Mouse (Mus musculus) layer of hippocampus, postnatal 14 days (tissue): ENCODE measurements around the gene Hoxc11. TPM values are rescaled to one million over a fixed set of nuclear protein-coding genes. Genes with fewer than 3 reads are reported as not detected.

Source experiments
- DNase-seq, 2 experiments: peaks; one replicate each; pipeline ENCODE4 v3.0.0; 2021 to 2022; ENCODE audit warnings: low spot score in 2 of 2, mixed read lengths in 1 of 2
- total RNA-seq, 2 experiments: library from RNA; stranded (reverse); gene quantifications; 2 replicates each; pipeline ENCODE4 v1.2.3; 2021

Gene Hoxc11
- total RNA-seq, 2 experiments from 2014 or later: not detected

DNA sequence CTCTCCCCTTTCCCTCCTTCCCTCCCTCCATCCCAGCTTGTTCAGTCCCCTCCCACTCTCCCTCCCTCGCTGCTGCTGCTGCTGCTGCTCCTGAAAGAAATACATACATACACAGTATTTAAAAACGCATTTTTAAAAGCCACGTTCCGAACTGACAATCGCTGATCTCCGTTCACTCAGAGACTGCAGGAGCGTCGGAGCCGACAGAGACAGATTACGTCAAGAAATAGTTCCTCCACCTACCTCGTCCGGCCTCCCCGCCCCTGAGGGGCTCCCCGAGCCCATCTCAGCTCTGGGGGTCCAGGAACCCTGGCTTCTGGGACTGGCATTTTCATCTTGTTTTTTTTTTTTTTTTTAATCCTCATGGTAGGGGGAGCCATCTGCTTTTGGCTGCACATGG is 26.7 kb downstream of the Hoxc11 start:
- DNase-seq: no peak

- no peak for DNase-seq
These were observed 27.4 kb downstream of the Hoxc11 start for GRCm38 (mm10) chr15:102981379-102982288.

DNA sequence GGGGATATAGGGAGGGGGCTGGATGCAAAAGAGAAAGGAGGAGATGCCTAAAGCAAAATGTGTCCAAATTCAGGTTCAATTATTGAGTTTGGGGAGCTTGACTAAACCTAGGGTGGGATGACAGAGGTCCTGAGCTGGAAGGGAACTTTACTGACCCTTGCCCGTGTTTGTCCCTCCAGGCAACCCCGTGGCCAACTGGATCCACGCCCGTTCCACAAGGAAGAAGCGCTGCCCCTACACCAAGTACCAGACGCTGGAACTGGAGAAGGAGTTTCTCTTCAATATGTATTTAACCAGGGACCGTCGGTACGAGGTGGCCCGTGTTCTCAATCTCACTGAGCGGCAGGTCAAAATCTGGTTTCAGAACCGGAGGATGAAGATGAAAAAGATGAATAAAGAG is 29.5 kb downstream of the Hoxc11 start:
- DNase-seq: no peak

GRCm38 (mm10) chr15:102984521-102984920 is 30.3 kb downstream of the Hoxc11 start:
- no peak for DNase-seq

GRCm38 (mm10) chr15:102984925-102985324 is 30.7 kb downstream of the Hoxc11 start:
- DNase-seq: no peak

DNA sequence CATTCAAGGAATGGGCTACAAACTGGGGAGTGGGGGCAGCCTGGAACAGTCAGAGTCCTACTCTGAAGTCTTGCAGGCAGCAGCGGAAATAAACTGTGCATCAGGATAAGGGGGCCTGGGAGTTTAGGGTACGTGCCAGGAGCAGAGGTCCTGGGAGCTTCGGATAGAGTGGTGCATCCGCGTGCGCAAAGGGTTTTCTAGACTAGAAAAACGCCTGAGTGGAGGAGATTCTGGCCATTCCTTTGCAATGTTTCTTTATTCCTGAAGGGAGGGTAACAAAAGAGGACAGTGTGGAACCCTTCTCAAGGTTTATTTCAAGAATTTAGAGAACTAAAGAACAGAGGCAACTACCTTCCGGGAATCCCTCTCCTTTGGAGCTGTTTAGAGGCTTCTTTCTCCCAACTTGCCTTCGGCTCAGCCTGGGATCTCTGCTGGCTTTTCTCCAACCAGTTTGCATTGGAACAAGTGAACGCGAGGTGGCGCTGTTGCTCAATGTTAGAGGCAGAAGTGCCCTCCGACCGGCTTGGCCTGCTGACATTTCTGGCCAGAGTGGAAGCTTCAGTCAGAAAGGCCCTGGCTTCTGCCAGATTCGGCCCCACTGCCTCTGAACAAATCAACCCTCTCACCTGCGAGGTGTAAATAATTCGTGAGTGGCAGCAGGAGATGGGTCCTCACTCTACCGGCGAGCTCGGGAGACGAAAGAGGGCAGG is 33.1 kb downstream of the Hoxc11 start:
- peak; percentile 79 to 88 for DNase-seq

DNA sequence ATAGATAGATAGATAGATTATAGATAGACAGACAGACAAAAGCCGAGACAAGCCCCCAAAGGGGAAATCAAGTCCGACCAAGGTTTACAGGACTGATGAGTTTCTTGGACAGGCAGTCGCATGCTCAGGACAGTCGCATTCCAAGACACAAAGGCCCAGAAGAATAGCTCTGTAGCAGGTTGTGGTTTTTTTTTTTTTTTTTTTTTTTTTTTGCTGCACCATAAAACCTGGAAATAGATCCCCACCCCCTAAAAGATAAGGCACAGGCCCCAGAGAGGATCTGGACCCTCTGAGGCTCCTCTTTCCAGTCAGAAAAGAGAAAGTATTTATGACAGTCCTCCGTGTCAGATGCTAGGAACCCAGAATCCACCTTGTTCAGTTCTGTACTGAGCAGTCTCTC is 33.9 kb downstream of the Hoxc11 start:
- no peak for DNase-seq

DNA sequence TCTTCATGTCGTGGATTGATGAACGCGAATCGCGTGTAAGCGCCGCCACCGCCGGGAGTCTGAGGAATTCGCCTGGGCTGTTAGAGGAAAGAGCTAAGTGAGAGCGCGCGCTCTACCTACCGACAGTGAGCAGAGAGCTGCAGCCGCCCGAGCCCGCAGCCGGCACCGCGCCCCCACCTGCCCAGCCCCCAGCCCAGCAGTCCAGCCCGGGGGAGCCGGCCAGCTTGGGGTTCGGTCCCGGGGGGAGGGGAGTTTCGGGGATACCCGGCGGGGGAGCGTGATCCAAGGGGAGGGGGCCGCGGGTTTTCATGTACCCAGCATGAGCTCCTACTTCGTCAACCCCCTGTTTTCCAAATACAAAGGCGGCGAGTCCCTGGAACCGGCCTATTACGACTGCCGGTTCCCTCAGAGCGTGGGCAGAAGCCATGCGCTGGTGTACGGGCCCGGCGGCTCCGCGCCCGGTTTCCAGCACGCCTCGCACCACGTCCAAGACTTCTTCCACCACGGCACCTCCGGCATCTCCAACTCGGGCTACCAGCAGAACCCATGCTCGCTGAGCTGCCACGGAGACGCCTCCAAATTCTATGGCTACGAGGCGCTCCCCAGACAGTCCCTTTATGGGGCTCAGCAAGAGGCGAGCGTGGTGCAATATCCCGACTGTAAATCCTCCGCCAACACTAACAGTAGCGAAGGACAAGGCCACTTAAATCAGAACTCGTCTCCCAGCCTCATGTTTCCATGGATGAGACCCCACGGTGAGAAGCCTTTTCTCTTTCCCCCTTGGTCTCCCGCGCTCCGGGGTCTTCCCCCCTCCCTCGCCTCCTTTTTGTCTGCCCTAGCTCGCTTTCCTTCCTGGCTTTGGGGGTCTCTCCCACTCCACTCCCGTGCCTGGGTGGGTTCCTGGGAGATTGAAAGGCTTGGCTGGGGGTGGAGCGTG is 36.5 kb downstream of the Hoxc11 start, which contains the start of gene Hoxc8:
Gene Hoxc8 (plus strand): TSS at position 147 of the 937 bp plus-strand sequence.
- DNase-seq: no peak

GRCm38 (mm10) chr15:102991782-102992181 is 37.6 kb downstream of the Hoxc11 start:
- no peak for DNase-seq

GRCm38 (mm10) chr15:102992206-102992605 is 38.0 kb downstream of the Hoxc11 start:
- DNase-seq: no peak

DNA sequence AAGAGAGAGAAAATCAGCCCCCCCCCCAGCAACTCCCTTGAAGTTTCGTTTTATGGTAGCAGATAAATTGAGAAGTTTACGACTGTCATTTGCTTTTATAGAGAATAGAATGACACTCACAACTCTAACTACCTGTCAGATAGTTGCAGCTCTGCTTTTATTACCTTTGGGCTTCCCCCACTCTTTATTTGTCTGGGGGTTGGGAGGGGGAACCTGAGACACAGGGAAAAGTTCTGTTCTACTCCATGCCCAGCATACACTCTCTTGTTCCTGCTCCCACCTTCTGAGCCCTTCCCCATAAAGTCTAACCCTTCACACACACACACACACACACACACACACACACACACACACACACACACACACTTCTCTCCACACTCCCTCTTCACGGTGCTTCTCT is 38.6 kb downstream of the Hoxc11 start:
- DNase-seq: no peak

- DNase-seq: no peak
These were observed 42.3 kb downstream of the Hoxc11 start for GRCm38 (mm10) chr15:102996548-102996947.

DNA sequence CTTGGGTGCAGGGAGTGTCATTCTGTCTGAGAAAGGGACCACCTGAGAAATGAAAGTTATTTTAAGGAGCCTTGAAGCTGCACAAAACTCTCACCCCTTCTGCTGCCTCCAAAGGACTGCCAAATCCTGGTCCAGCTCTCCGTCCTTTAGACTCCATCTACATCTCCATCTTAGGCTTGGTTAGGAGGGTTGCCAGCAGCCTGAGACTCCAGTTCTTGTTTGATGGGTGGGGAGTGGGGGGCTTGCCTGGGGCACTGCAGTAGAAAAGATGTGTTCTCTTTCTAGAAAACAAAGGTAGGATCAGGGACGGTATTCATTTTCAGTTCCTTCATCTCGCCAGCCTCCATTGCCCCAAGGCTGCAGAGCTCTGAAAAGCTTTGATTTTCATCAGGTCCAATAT is 43.2 kb downstream of the Hoxc11 start:
- no peak for DNase-seq

DNA sequence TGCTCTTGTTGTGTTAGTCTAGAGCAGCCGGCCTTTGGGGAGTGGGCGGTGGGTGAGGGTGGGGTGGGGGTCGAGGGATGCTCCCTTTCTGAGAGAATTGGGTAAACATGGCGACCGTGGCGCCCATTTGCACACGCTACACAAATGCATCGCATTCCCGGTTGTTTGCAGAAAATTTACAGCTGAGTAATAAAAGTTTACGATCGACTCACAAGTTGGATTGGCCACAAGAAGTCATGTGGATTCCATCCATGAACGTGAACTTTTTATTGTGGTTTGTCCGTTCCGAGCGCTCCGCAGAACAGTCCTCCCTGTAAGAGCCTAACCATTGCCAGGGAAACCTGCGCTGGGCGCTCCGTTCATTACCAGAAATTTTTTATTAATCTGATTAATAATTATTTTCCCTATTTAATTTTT is 43.7 kb downstream of the Hoxc11 start, which contains the start of gene Hoxc6:
Gene Hoxc6 (plus strand): TSS at position 319 of the 417 bp plus-strand sequence.
- no peak for DNase-seq

DNA sequence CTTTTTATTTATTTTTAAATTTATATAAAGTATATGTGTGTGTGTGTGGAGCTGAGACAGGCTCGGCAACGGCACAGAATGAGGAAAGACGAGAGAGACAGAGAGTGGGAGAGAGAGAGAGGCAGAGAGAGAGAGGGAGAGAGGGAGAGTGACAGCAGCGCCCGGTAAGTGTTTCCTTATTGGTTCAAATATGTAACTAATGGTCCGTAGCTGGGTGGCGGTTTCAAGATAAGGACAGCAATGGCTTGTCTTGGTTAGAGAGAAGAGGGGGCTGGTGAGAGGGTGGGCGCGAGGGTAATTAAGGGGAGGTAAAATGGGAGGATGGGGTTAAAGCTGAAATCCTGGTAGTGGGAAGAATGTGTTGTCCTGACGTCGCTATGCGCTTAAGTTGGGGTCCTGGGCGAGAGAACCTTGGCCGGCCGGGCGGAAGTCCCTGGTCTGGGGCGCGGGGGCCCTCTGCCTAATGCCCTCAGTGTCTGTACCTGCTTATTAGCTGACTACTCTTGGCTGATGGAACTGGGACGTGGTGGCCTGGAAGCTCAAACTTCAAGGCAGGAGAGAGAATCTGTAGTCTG is 44.5 kb downstream of the Hoxc11 start:
- DNase-seq: no peak

GRCm38 (mm10) chr15:102999183-102999831 is 45.1 kb downstream of the Hoxc11 start:
- peak in 1 of 2 experiments; percentile 47 for DNase-seq

DNA sequence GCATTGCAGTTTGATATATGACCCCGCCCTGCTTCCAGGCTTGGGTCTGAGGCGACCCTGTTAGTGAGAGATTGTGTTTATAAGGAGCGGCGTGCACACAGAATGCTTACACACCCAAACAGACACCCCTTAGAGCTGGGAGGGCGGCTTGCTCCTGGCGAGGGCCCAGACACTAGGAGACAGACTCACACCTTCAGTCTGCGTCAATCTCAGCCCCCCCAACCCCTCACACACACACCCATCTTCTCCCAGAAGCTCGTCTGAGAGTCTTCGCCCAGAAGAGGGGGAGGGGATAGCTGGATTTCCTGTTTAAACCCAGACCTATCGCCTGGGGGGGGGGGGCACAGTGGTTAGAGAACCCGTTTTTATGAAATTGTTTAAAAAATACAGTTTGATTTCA is 45.7 kb downstream of the Hoxc11 start:
- no peak for DNase-seq

DNA sequence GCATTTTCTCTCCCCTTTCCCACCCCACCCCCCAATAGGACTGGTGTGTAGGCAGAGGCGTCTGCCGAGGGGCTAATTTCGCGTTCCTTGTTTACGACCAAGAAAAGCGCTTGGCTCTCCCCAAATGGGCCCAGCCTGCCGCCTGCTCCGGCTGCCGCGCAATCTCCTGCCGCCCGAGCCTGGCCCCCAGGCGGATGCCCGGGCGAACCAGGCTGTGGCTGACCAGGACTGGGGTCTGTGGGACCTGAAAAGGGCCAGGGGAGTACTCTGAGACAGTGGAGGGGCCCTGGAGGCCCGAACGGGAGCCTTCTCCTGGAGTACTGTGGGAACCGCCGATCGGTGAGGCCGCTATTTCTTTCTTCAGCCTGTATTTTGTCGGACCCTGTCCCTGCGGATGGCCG is 46.3 kb downstream of the Hoxc11 start:
- no peak for DNase-seq

DNA sequence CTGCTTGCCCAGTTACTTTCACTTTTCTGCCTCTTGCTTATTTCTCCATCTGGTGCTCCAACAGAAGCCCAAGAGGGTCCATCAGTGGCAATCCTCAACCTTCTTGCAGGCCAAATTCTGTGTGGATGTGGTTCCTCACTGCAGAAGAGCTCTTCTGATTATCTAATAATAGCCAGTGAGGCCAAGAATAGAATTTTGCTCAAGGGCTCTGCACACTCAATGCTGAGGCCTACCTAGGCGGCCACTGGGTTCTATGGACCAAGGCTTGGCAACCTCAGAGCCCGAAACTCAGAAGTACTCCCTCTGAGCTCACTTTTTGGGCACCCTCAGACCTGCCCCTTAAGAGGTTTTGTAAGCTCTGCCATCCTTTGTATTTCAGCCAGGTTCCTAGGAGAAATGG is 47.1 kb downstream of the Hoxc11 start:
- no peak for DNase-seq

DNA sequence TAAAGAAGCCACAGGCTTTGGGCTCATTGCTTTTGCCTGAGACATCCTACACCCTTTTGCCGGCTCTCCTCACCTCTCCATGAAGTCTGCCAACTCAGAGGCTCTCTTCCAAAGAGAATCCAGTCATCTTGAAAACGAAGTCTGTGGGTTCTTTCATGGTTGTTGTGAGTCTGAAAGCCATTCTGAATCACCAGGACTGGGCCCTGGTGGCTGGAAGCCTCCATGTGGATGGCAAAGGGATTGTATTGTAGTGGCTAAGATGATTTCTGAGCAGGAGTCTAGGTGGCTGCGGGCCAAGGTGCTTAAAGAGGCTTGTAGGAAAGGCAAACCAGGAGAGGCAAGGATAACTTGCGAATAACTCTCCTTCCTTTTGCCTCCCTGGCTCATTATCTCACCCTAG is 47.9 kb downstream of the Hoxc11 start:
- no peak for DNase-seq
